Mouse (Mus musculus): ENCODE data around the gene Trip6. TPM values are rescaled to one million over a fixed set of nuclear protein-coding genes. Genes with fewer than 3 reads are reported as not detected.

Trip6 gene
- 1.4 and 1.8 TPM in 2 replicates for total RNA-seq (2012; rRNA removed)
- 0.81 and 0.86 TPM in 2 replicates for total RNA-seq (2014; rRNA removed)
- 3.9 and 5.1 TPM in 2 replicates for polyA plus RNA-seq (2012; ENCODE audit: insufficient read length, low read depth)

DNA sequence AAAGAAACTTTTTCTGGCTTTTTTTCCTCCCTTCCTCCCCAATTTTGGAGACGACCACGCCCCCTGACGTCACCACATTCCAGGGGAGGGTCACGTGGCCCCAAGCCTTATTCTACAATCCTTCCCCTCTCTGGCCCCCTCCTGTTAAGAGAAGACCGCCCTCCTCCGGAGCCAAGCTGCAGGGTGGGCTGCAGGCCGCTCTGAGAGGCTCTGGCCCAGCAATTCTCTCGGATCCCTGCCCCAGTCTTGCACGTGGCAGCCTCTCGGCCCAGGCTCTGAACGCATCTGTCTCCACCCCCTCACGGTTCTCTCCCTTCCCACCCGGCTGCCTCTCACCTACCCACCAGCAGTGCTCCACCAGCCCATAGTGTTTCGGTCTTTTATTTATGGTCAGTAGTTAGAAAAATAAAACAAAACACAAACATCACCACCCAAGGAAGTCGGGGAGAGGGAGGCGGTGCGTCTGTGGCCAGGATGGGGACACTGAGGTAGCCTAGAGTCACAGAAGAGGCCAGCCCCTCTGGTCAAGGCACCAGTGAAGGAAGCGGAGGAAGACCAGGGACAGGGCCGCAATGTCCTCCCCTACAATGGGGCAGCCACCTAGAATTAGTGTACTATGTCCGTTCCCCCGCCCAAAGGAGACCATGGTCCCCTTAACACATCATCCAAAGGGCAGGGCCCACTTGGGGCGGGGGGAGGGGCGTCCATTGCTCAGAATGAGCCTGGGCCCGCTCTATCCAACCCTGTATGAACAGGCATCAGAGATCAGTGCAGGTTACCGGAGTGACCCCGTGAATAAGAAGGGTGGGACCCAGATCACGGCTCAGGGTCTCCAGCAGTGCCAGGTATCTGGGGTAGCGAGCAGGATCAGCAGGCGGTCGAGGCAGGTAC is at the start of gene Trip6:
Trip6 (minus strand) TSS at position 212 of the 891 bp plus-strand sequence.
- no peak within 1 kb of the TSS for H3K9ac ChIP-seq (ENCODE audit: insufficient read depth, low read depth)
- no peaks in the 10 kb centered on the region for H3K27me3 ChIP-seq (replicated peaks)
- no peak for DNase-seq (ENCODE audit: extremely low read depth)
- dilution Hi-C loops (cut with MboI; ENCODE audit: extremely low pct_ligation_motif_present, extremely low pct_unique_long_range_greater_than_20kb, low sequenced_read_pairs): no loop called here
- no peaks in the 10 kb centered on the region for H3K9me3 ChIP-seq (replicated peaks; ENCODE audit: low read length)
- no peaks in the 10 kb centered on the region for H3K79me2 ChIP-seq (replicated peaks; ENCODE audit: control insufficient read depth, extremely low read depth, insufficient read depth, poor library complexity, severe bottlenecking)
- peaks cover 13 to 59% of the 10 kb centered on the region in 2 experiments for H3K36me3 ChIP-seq (replicated peaks in 1 of 2; ENCODE audit: control insufficient read depth in 1 of 2, insufficient read depth in 1 of 2, low read length in 1 of 2)
- H3K4me3 ChIP-seq (replicated peaks in 1 of 3; ENCODE audit: low read depth in 2 of 3, low read length in 2 of 3, poor library complexity in 1 of 3): no peak within 1 kb of the TSS
- H3K27ac ChIP-seq (ENCODE audit: insufficient read depth, low read depth): no peak within 1 kb of the TSS
- peaks cover 8 to 28% of the 10 kb centered on the region in 2 experiments for H3K4me1 ChIP-seq (ENCODE audit: control insufficient read depth in 1 of 2, insufficient read depth in 2 of 2)
- no peak for TF ChIP-seq MAZ (IDR thresholded peaks at IDR 0.05; ENCODE audit: low read depth, low read length)
- TF ChIP-seq USF2 (conservative IDR thresholded peaks at IDR 0.05; ENCODE audit: low read depth, low read length): no peak
- TF ChIP-seq GABPA (IDR thresholded peaks at IDR 0.05; ENCODE audit: insufficient replicate concordance, low read depth, low read length): no peak
- no peak for TF ChIP-seq ZMIZ1 (IDR thresholded peaks at IDR 0.05; ENCODE audit: low read depth, low read length)
- TF ChIP-seq JUND (conservative IDR thresholded peaks at IDR 0.05; ENCODE audit: low read depth, low read length): no peak
- TF ChIP-seq ZNF384 (IDR thresholded peaks at IDR 0.05; ENCODE audit: low read depth, low read length): no peak
- in situ Hi-C loops (cut with MboI; ENCODE audit: low pct_ligation_motif_present, low pct_unique_long_range_greater_than_20kb, low sequenced_read_pairs): no loop called here
- no peak within 1 kb of the TSS for H3K4me2 ChIP-seq (ENCODE audit: insufficient read depth, low read depth, poor library complexity, severe bottlenecking)

DNA sequence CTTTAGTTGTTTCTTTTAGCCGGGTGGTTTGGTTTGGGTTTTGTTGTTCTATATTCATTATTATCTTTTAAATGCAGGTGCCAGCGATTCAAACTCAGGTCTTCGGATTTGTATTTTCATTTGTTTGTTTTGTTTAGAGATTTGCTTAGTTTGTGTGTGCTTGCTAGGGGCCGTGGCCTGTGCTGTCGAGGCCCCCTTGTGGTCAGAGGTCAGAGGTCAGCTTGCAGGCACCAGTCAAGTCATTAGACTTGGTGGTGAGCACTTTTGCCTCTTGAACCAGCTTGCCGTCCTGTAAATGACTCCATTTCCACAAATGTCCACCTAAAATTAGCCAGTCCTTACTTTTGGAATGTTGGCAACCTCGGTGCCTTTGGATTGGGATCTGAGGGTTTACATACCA is 44.2 kb upstream of the Trip6 start:
- Histone ChIP-seq H3K4me1 (ENCODE audit: control insufficient read depth in 1 of 2, insufficient read depth in 2 of 2) (no peaks in the 10 kb centered on the region), H3K27me3 (replicated peaks) (peaks cover 63% of the 10 kb centered on the region), H3K36me3 (replicated peaks in 1 of 2; ENCODE audit: control insufficient read depth in 1 of 2, insufficient read depth in 1 of 2, low read length in 1 of 2) (peaks cover 0 to 3% of the 10 kb centered on the region in 2 experiments), H3K27ac (ENCODE audit: insufficient read depth, low read depth) (no peak overlapping the region), H3K9ac (ENCODE audit: insufficient read depth, low read depth) (no peak overlapping the region), H3K4me2 (ENCODE audit: insufficient read depth, low read depth, poor library complexity, severe bottlenecking) (no peak overlapping the region), H3K79me2 (replicated peaks; ENCODE audit: control insufficient read depth, extremely low read depth, insufficient read depth, poor library complexity, severe bottlenecking) (no peaks in the 10 kb centered on the region), H3K9me3 (replicated peaks; ENCODE audit: low read length) (peaks cover 3% of the 10 kb centered on the region), H3K4me3 (replicated peaks in 1 of 3; ENCODE audit: low read depth in 2 of 3, low read length in 2 of 3, poor library complexity in 1 of 3) (no peak overlapping the region)
- no peak for DNase-seq (ENCODE audit: extremely low read depth)
- TF ChIP-seq SMC3 (IDR thresholded peaks at IDR 0.05; ENCODE audit: low read depth, low read length) (peak; percentile 30; the same call in 1 of the 2 replicates), CTCF (conservative IDR thresholded peaks at IDR 0.05 in 1 of 2, IDR thresholded peaks at IDR 0.05 in 1 of 2; ENCODE audit: low read depth in 2 of 2, low read length in 2 of 2) (peak in 1 of 2 experiments; percentile 51; a peak in 2 of 4 replicates), BHLHE40 (IDR thresholded peaks at IDR 0.05; ENCODE audit: low read depth, low read length) (no peak), RAD21 (IDR thresholded peaks at IDR 0.05; ENCODE audit: low read depth, low read length) (peak; percentile 35)
- in situ Hi-C loops (cut with MboI; ENCODE audit: low pct_ligation_motif_present, low pct_unique_long_range_greater_than_20kb, low sequenced_read_pairs) (no loop called here), dilution Hi-C loops (cut with MboI; ENCODE audit: extremely low pct_ligation_motif_present, extremely low pct_unique_long_range_greater_than_20kb, low sequenced_read_pairs) (no loop called here)

DNA sequence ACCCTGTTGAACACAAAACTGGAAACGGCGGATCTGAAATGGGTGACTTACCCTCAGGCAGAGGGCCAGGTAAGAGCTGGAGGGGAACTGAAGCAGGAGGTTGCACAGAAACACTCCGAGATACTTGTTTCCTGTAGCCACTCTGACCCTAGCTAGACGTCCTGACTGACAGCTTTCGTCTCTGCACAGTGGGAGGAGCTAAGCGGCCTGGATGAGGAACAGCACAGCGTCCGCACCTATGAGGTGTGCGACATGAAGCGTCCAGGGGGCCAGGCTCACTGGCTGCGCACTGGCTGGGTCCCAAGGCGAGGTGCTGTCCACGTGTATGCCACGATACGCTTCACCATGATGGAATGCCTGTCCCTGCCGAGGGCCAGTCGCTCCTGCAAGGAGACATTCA is 39.9 kb upstream of the Trip6 start:
- no peaks in the 10 kb centered on the region for H3K79me2 ChIP-seq (replicated peaks; ENCODE audit: control insufficient read depth, extremely low read depth, insufficient read depth, poor library complexity, severe bottlenecking)
- no peaks in the 10 kb centered on the region for H3K36me3 ChIP-seq (replicated peaks in 1 of 2; ENCODE audit: control insufficient read depth in 1 of 2, insufficient read depth in 1 of 2, low read length in 1 of 2)
- TF ChIP-seq EP300 (IDR thresholded peaks at IDR 0.05; ENCODE audit: low read length) (no peak), JUN (IDR thresholded peaks at IDR 0.05; ENCODE audit: insufficient read depth, low read depth, low read length) (no peak), RAD21 (IDR thresholded peaks at IDR 0.05; ENCODE audit: low read depth, low read length) (no peak), POLR2A (IDR thresholded peaks at IDR 0.05; ENCODE audit: low read depth, low read length) (no peak), TCF12 (IDR thresholded peaks at IDR 0.05; ENCODE audit: low read depth, low read length) (no peak), CTCF (conservative IDR thresholded peaks at IDR 0.05 in 1 of 2, IDR thresholded peaks at IDR 0.05 in 1 of 2; ENCODE audit: low read depth in 2 of 2, low read length in 2 of 2) (no peak), ZNF384 (IDR thresholded peaks at IDR 0.05; ENCODE audit: low read depth, low read length) (no peak), ZKSCAN1 (IDR thresholded peaks at IDR 0.05; ENCODE audit: borderline replicate concordance, low read depth, low read length) (no peak), MYC (IDR thresholded peaks at IDR 0.05; ENCODE audit: low read depth, low read length) (no peak), POLR2AphosphoS2 (IDR thresholded peaks at IDR 0.05; ENCODE audit: low read depth, low read length) (no peak)
- H3K9ac ChIP-seq (ENCODE audit: insufficient read depth, low read depth): no peak overlapping the region
- H3K27ac ChIP-seq (ENCODE audit: insufficient read depth, low read depth): no peak overlapping the region
- no peak overlapping the region for H3K4me3 ChIP-seq (replicated peaks in 1 of 3; ENCODE audit: low read depth in 2 of 3, low read length in 2 of 3, poor library complexity in 1 of 3)
- no peak overlapping the region for H3K4me2 ChIP-seq (ENCODE audit: insufficient read depth, low read depth, poor library complexity, severe bottlenecking)
- dilution Hi-C loops (cut with MboI; ENCODE audit: extremely low pct_ligation_motif_present, extremely low pct_unique_long_range_greater_than_20kb, low sequenced_read_pairs) (no loop called here), in situ Hi-C loops (cut with MboI; ENCODE audit: low pct_ligation_motif_present, low pct_unique_long_range_greater_than_20kb, low sequenced_read_pairs) (no loop called here)
- H3K4me1 ChIP-seq (ENCODE audit: control insufficient read depth in 1 of 2, insufficient read depth in 2 of 2): peaks cover 6 to 16% of the 10 kb centered on the region in 2 experiments; a peak in 3 of 4 replicates
- DNase-seq (ENCODE audit: extremely low read depth): no peak
- no peaks in the 10 kb centered on the region for H3K9me3 ChIP-seq (replicated peaks; ENCODE audit: low read length)
- H3K27me3 ChIP-seq (replicated peaks): peaks cover 76% of the 10 kb centered on the region
